Mouse (Mus musculus) bone marrow macrophage, adult 2 months (primary cell): ENCODE data around the gene Mprip.

Experiments used
- CTCF ChIP-seq: IDR thresholded peaks from 2 replicates; pipeline ENCODE4 v1.5.1; 2012; ENCODE audit warnings: low read depth, mild to moderate bottlenecking, low read length, moderate library complexity
- POLR2A ChIP-seq: IDR thresholded peaks from 2 replicates; pipeline ENCODE4 v1.6.1; 2012; ENCODE audit warnings: mild to moderate bottlenecking, low read depth, low read length, borderline replicate concordance

GRCm38 (mm10) chr11:59743307-59743706, 82.2 kb downstream of the Mprip start:
- TF ChIP-seq CTCF (no peak), POLR2A (no peak)
